Mouse (Mus musculus) midbrain, embryonic 15.5 days (tissue): Measurements from ENCODE around the gene Olfr194. TPM values are rescaled to one million over a fixed set of nuclear protein-coding genes. Genes with fewer than 3 reads are reported as not detected.
"Not testable (repeated sequence)": the region's sequence is repeated elsewhere in the genome, so short reads cannot be mapped to it uniquely, and the experiment has no call there.

Experiments used
- ATAC-seq: fragments of 200-750 bp; cut with Nextera tagmentation; replicated peaks from 2 replicates; pipeline ENCODE4 v1.8.0; 2017; ENCODE audit warnings: moderate TSS enrichment
- H3K27ac ChIP-seq: fragments of 300-500 bp; sonication (generic); 2 replicates; pipeline ENCODE4 v1.5.1; 2015; ENCODE audit warnings: mild to moderate bottlenecking, inconsistent platforms
- H3K27me3 ChIP-seq: fragments of 300-500 bp; sonication (generic); replicated peaks from 2 replicates; pipeline ENCODE4 v1.6.1; 2015; ENCODE audit warnings: inconsistent platforms
- H3K36me3 ChIP-seq: fragments of 300-500 bp; sonication (generic); replicated peaks from 2 replicates; pipeline ENCODE4 v1.6.1; 2015; ENCODE audit warnings: inconsistent platforms
- H3K4me1 ChIP-seq: fragments of 300-500 bp; sonication (generic); 2 replicates; pipeline ENCODE4 v1.6.1; 2015; ENCODE audit warnings: inconsistent platforms
- H3K4me2 ChIP-seq: fragments of 300-500 bp; sonication (generic); 2 replicates; pipeline ENCODE4 v1.6.1; 2015; ENCODE audit warnings: inconsistent platforms, mild to moderate bottlenecking, moderate library complexity
- H3K4me3 ChIP-seq: fragments of 300-500 bp; sonication (generic); 2 replicates; pipeline ENCODE4 v1.5.1; 2015; ENCODE audit warnings: mild to moderate bottlenecking, inconsistent platforms
- H3K9ac ChIP-seq: fragments of 300-500 bp; sonication (generic); 2 replicates; pipeline ENCODE4 v1.6.1; 2015; ENCODE audit warnings: mild to moderate bottlenecking, inconsistent platforms
- H3K9me3 ChIP-seq: fragments of 300-500 bp; sonication (generic); 2 replicates; pipeline ENCODE4 v1.6.1; 2016; ENCODE audit warnings: inconsistent platforms
- WGBS: fragments of 180-500 bp; shearing (Covaris S2); methylation state at CpG from one replicate; pipeline ENCODE4 v1.1.7; 2015; ENCODE audit warnings: mixed read lengths; 5-methylcytosine and 5-hydroxymethylcytosine counted together
- polyA plus RNA-seq: library from polyadenylated mRNA; unstranded; fragments of >200 nt; fragmentation: Nextera tagmentation; extraction: Ambion mirVana; gene quantifications from 2 replicates; pipeline ENCODE4 v1.2.1, GENCODE M21; 2015

The Olfr194 gene
- not detected in 2 replicates for polyA plus RNA-seq

DNA sequence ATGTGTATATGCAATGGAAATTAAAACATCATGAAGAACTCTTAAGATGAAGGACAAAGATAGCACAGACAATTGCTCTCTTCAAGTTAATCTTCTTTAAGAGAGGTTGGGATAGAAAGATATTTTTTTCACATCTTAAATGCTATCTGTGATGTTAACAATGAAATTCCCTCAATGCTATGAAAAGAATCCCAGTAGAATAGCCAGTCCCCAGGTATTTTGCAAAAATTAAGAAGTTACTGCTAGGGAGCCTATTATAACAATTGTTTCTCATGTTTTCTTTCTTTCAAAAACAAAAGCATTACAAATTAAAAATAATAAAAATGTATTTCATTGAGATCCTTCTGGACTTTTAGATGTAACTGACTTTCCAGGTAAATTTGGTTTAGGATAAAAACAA, at the start of gene Olfr194:
Olfr194 (minus strand) TSS at position 101 of the 400 bp plus-strand sequence.
- H3K4me1 ChIP-seq, result no peaks in the 10 kb centered on the region
- H3K4me2 ChIP-seq, result no peak within 1 kb of the TSS
- H3K27me3 ChIP-seq, result no peaks in the 10 kb centered on the region
- H3K4me3 ChIP-seq, result no peak within 1 kb of the TSS
- H3K36me3 ChIP-seq, result no peaks in the 10 kb centered on the region
- no peak within 1 kb of the TSS for H3K9ac ChIP-seq
- ATAC-seq, result no peak
- H3K27ac ChIP-seq, result no peak within 1 kb of the TSS
- no peaks in the 10 kb centered on the region for H3K9me3 ChIP-seq

GRCm38 (mm10) chr16:59170354-59170753, 49.5 kb upstream of the Olfr194 start, which contains the start of gene Olfr196:
Olfr196 (minus strand) TSS chr16:59170454.
- Histone ChIP-seq H3K27me3 (no peaks in the 10 kb centered on the region), H3K4me2 (no peak within 1 kb of the TSS), H3K27ac (no peak within 1 kb of the TSS), H3K9me3 (no peaks in the 10 kb centered on the region), H3K36me3 (no peaks in the 10 kb centered on the region), H3K9ac (no peak within 1 kb of the TSS), H3K4me3 (no peak within 1 kb of the TSS), H3K4me1 (no peaks in the 10 kb centered on the region)
- WGBS, result 74% methylated on average over 3 of the region's 3 CpGs
- no peak for ATAC-seq

DNA sequence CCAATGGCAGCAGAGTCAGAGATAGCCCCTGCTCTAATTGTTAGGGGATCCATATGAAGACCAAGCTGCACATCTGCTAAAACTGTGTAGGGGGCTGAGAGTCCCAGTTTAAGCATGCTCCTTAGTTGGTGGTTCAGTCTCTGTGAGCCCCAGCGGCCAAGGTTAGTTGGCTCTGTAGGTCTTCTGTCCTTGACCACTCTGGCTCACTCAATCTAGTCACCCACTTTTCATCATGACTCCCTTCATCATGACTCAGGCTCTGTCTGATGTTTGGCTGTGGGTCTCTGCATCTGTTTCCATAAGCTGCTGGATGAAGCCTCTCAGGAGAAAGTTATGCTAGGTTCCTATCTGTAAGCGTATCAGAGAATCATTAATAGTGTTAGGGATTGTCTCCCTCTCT, 31.1 kb upstream of the Olfr194 start:
- Histone ChIP-seq H3K27me3 (no peaks in the 10 kb centered on the region), H3K4me2 (no peak overlapping the region), H3K27ac (no peak overlapping the region), H3K9ac (no peak overlapping the region), H3K9me3 (no peaks in the 10 kb centered on the region), H3K4me3 (no peak overlapping the region), H3K36me3 (no peaks in the 10 kb centered on the region), H3K4me1 (no peaks in the 10 kb centered on the region)
- WGBS, result 92% methylated on average over 2 of the region's 2 CpGs
- no peak for ATAC-seq

- Histone ChIP-seq H3K27ac (no peak within 1 kb of the TSS), H3K9me3 (no peaks in the 10 kb centered on the region), H3K27me3 (no peaks in the 10 kb centered on the region), H3K4me3 (no peak within 1 kb of the TSS), H3K36me3 (no peaks in the 10 kb centered on the region), H3K9ac (no peak within 1 kb of the TSS), H3K4me1 (no peaks in the 10 kb centered on the region), H3K4me2 (no peak within 1 kb of the TSS)
- 91% methylated on average over 1 of the region's 1 CpGs for WGBS
- no peak for ATAC-seq
Observed at GRCm38 (mm10) chr16:59146746-59147145, 25.9 kb upstream of the Olfr194 start, which contains the start of gene Olfr195. Olfr195 (plus strand) TSS chr16:59147046.

DNA sequence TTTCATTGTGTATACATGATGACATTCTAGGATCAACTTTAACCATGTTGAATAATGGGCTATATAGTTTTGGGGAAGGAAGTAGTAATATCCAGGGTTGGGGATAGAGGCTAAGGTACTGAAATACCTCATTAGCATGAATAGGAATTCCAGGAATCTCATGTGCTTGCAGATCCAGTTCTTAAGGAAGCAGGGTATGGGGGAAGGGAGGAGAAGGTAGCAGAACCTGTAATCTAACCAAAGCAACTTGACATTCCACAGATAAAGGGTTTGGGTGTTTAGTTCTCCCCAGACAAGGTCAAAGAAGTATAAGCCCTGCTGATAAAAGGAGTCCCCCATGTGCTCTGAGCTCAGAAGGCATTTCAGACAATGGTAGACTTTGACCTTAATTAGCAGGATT, 20.2 kb upstream of the Olfr194 start:
- Histone ChIP-seq H3K27ac (no peak overlapping the region), H3K36me3 (no peaks in the 10 kb centered on the region), H3K27me3 (no peaks in the 10 kb centered on the region), H3K4me1 (no peaks in the 10 kb centered on the region), H3K4me2 (no peak overlapping the region), H3K4me3 (no peak overlapping the region), H3K9ac (no peak overlapping the region), H3K9me3 (no peaks in the 10 kb centered on the region; the same call in 1 of the 2 replicates)
- no peak for ATAC-seq

GRCm38 (mm10) chr16:59130740-59131139, 9.9 kb upstream of the Olfr194 start:
- Histone ChIP-seq H3K9ac (no peak overlapping the region), H3K27ac (no peak overlapping the region), H3K4me2 (no peak overlapping the region), H3K4me1 (no peaks in the 10 kb centered on the region), H3K9me3 (no peaks in the 10 kb centered on the region), H3K36me3 (no peaks in the 10 kb centered on the region), H3K27me3 (no peaks in the 10 kb centered on the region), H3K4me3 (no peak overlapping the region)
- 82% methylated on average over 1 of the region's 1 CpGs for WGBS
- no peak for ATAC-seq

DNA sequence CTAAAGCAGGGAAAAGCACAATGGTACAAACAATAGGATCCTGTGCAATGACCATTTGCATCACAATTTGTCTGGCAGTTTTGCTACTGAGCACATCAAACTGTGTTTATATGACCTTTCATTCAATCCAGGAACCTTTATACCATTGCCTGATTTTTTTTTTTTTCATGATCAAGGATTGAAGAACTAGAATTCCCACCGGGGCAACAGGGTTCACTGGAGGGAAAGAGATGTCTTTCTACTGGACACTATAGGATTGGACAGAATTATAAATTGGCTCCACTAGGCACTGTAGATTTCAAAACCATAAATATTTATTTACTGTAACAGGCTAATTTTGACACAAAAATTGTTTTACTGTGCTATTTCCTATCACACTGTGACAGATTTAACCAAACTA, 9.1 kb downstream of the Olfr194 start, which contains the start of gene Olfr193:
Olfr193 (minus strand) TSS at position 101 of the 400 bp plus-strand sequence.
- Histone ChIP-seq H3K4me2 (no peak within 1 kb of the TSS), H3K4me3 (no peak within 1 kb of the TSS), H3K9me3 (no peaks in the 10 kb centered on the region), H3K4me1 (no peaks in the 10 kb centered on the region), H3K27ac (no peak within 1 kb of the TSS), H3K9ac (no peak within 1 kb of the TSS), H3K36me3 (no peaks in the 10 kb centered on the region), H3K27me3 (no peaks in the 10 kb centered on the region)
- ATAC-seq, result no peak
- WGBS, result 73% methylated on average over 1 of the region's 1 CpGs

DNA sequence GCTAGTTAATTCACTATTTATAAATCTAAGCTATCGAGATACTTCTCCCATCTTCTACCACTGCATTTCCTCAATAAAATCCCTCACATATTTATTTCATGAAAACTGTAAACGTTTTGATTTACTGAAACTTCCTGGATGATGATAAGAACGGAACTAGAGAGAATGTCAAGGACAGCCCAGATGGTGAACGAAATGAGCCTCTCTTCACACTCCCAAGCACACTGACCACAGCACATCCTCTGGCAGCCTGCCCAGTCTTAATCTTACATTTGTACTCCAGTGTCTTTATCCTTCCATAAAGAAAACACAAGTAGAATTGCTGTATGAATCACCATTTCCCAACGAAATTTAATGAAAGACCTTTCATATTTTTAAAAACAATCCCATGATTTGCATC, 12.3 kb downstream of the Olfr194 start:
- H3K27me3 ChIP-seq, H3K4me3 ChIP-seq, H3K36me3 ChIP-seq, ATAC-seq, H3K4me2 ChIP-seq, H3K27ac ChIP-seq, H3K4me1 ChIP-seq, H3K9me3 ChIP-seq, H3K9ac ChIP-seq: not testable (repeated sequence)
- WGBS, result 69% methylated on average over 5 of the region's 5 CpGs

GRCm38 (mm10) chr16:59105312-59105711, 15.6 kb downstream of the Olfr194 start:
- no peak for ATAC-seq
- H3K4me3 ChIP-seq, result no peak overlapping the region
- H3K36me3 ChIP-seq, result no peaks in the 10 kb centered on the region
- H3K9ac ChIP-seq, result no peak overlapping the region
- no peaks in the 10 kb centered on the region for H3K4me1 ChIP-seq
- H3K27ac ChIP-seq, result no peak overlapping the region
- H3K9me3 ChIP-seq, result no peaks in the 10 kb centered on the region
- WGBS, result 87% methylated on average over 2 of the region's 2 CpGs
- H3K4me2 ChIP-seq, result no peak overlapping the region
- no peaks in the 10 kb centered on the region for H3K27me3 ChIP-seq

GRCm38 (mm10) chr16:59089722-59090121, 31.1 kb downstream of the Olfr194 start, which contains the start of gene Olfr191:
Olfr191 (minus strand) TSS chr16:59089822.
- not testable (repeated sequence) for H3K4me1 ChIP-seq

DNA sequence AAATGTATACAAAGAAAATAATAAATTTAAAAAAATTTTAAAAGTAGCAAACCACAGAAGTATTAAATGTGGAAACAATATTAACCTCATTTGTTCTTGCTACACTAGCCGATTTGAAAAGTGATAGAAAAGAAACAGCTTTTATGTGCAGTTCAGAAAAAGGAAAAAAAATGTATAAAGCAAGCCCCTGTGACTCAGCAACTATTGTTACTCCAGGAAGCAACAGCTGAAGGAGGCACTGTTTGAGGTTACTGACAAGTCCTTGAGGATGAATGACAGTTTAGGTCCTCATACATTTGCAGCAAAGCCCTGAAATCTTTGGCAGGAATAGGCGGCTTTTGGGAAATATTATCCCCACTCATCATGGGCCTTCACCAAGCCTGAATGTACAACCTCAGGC, 39.8 kb downstream of the Olfr194 start:
- ATAC-seq, result not testable (repeated sequence)
- WGBS, result 95% methylated on average over 2 of the region's 2 CpGs

More at GRCm38 (mm10) chr16:59089722-59090121, 31.1 kb downstream of the Olfr194 start, which contains the start of gene Olfr191:
- H3K4me2 ChIP-seq, H3K9me3 ChIP-seq, ATAC-seq, H3K27me3 ChIP-seq, H3K9ac ChIP-seq, H3K4me3 ChIP-seq, H3K27ac ChIP-seq, H3K36me3 ChIP-seq: not testable (repeated sequence)
- WGBS, result 32% methylated on average over 1 of the region's 1 CpGs

GRCm38 (mm10) chr16:59077905-59078304, 43.0 kb downstream of the Olfr194 start, which contains the start of gene Olfr190:
Olfr190 (minus strand) TSS chr16:59078005.
- Histone ChIP-seq H3K27me3 (no peaks in the 10 kb centered on the region), H3K9ac (no peak within 1 kb of the TSS), H3K36me3 (no peaks in the 10 kb centered on the region), H3K4me1 (no peaks in the 10 kb centered on the region), H3K4me3 (no peak within 1 kb of the TSS), H3K9me3 (no peaks in the 10 kb centered on the region), H3K27ac (no peak within 1 kb of the TSS), H3K4me2 (no peak within 1 kb of the TSS)
- ATAC-seq, result no peak
- 89% methylated on average over 5 of the region's 5 CpGs for WGBS

More for the DNA sequence above, 39.8 kb downstream of the Olfr194 start:
- H3K27me3 ChIP-seq, H3K36me3 ChIP-seq, H3K4me1 ChIP-seq, H3K9ac ChIP-seq, H3K9me3 ChIP-seq, H3K4me2 ChIP-seq, H3K27ac ChIP-seq, H3K4me3 ChIP-seq: not testable (repeated sequence)

- H3K4me2 ChIP-seq, result no peak overlapping the region
- H3K9ac ChIP-seq, result no peak overlapping the region
- H3K36me3 ChIP-seq, result no peaks in the 10 kb centered on the region
- ATAC-seq, result no peak
- H3K9me3 ChIP-seq, result no peaks in the 10 kb centered on the region
- 84% methylated on average over 1 of the region's 1 CpGs for WGBS
- H3K4me1 ChIP-seq, result no peaks in the 10 kb centered on the region
- no peaks in the 10 kb centered on the region for H3K27me3 ChIP-seq
- H3K27ac ChIP-seq, result no peak overlapping the region
- no peak overlapping the region for H3K4me3 ChIP-seq
Observed at GRCm38 (mm10) chr16:59073520-59073919, 47.3 kb downstream of the Olfr194 start.
